ENCODE assay signal across 8 mouse cellular contexts in genomic region chr13:58638950-58639349, GRCm38 (mm10). TPM values are rescaled to one million over a fixed set of nuclear protein-coding genes. Genes with fewer than 3 reads are reported as not detected.
DNase-seq lines count a peak whose midpoint lies in the region; ATAC-seq lines count a peak whose summit lies in the region.

No protein-coding gene starts in this region.

- H3K4me2 ChIP-seq in midbrain, embryonic 16.5 days (ENCODE audit: low read length): no peak overlapping the region

- H3K9me3 ChIP-seq in midbrain, embryonic 16.5 days (replicated peaks; ENCODE audit: control insufficient read depth, low read length, poor library complexity, severe bottlenecking): no peaks in the 10 kb centered on the region

- ATAC-seq in CD4-positive, CD25-positive, alpha-beta regulatory T cell, adult 4 months: no peak
- ATAC-seq in midbrain, embryonic 16.5 days: peak; percentile 78; the same call in 1 of the 2 replicates
- no peak for ATAC-seq in inflammation-experienced regulatory T-cells, adult 6 months

- no peaks in the 10 kb centered on the region for H3K27me3 ChIP-seq in midbrain, embryonic 16.5 days (ENCODE audit: control insufficient read depth, insufficient read depth, low read depth, low read length)

- H3K27ac ChIP-seq in midbrain, embryonic 16.5 days (ENCODE audit: low read length): no peak overlapping the region

- H3K4me1 ChIP-seq in midbrain, embryonic 16.5 days (ENCODE audit: control insufficient read depth, insufficient read depth, low read length): no peaks in the 10 kb centered on the region

- H3K9ac ChIP-seq in midbrain, embryonic 16.5 days (ENCODE audit: low read depth, low read length): no peak overlapping the region

- 29% methylated on average over 4 of the region's 4 CpGs for WGBS in midbrain, embryonic 16.5 days

- peak; percentile 3 for DNase-seq in CD4-positive, CD25-positive, alpha-beta regulatory T cell, adult 2 months (ENCODE audit: low read depth, low spot score)
- DNase-seq in A20 (ENCODE audit: low read depth, low spot score): peak; percentile 41
- DNase-seq in cerebellum, adult 9-11 months: peak; percentile 77
- peak; percentile 41 for DNase-seq in gastrocnemius, postnatal 10 days
- DNase-seq in left cerebral cortex, adult 18-20 months (ENCODE audit: low spot score in 2 of 2): peak; percentile 71 to 73

- H3K4me3 ChIP-seq in midbrain, embryonic 16.5 days (ENCODE audit: low read depth, low read length): no peak overlapping the region

- H3K36me3 ChIP-seq in midbrain, embryonic 16.5 days (ENCODE audit: control insufficient read depth, insufficient read depth, low read length): no peaks in the 10 kb centered on the region

RNA-seq across cellular contexts. Expression of gene Slc28a3, which starts 28.3 kb away (rescaled TPM):
- polyA plus RNA-seq in CD4-positive, CD25-positive, alpha-beta regulatory T cell, adult 4 months (2017; shearing (Covaris generic)): under 1 TPM in 1 of 2 experiments, not detected in 1; 0.63 TPM
- total RNA-seq in gastrocnemius, postnatal 10 days (2021): not detected
- total RNA-seq in left cerebral cortex, adult 18-20 months (2021): not detected
- polyA plus RNA-seq in midbrain, embryonic 16.5 days (2015; fragmentation: Nextera tagmentation; extraction: Ambion mirVana): not detected in 2 replicates
- under 1 TPM in 1 of 3 experiments, not detected in 2; 0.11 TPM for polyA plus RNA-seq in inflammation-experienced regulatory T-cells, adult 6 months (2017; shearing (Covaris generic))

Comparison
In these comparisons a context has a peak if more than half of its experiments do, and no peak if none do; other contexts are left out.
1. DNase-seq: peak in every context shown above with its lines; median percentile 77 in cerebellum, adult 9-11 months; 72 in left cerebral cortex, adult 18-20 months; 41 in A20; 41 in gastrocnemius, postnatal 10 days; 3 in CD4-positive, CD25-positive, alpha-beta regulatory T cell, adult 2 months.